Mouse (Mus musculus) forebrain, embryonic 11.5 days (tissue): ENCODE measurements around the gene Zfp512. TPM values are rescaled to one million over a fixed set of nuclear protein-coding genes. Genes with fewer than 3 reads are reported as not detected.

Experiments used
- ATAC-seq: fragments of 200-750 bp; cut with Nextera tagmentation; replicated peaks from 2 replicates; pipeline ENCODE4 v1.8.0; 2017; ENCODE audit warnings: moderate TSS enrichment; ENCODE audit not compliant: low FRiP score
- DNase-seq: peaks from one replicate; pipeline ENCODE4 v3.0.0-alpha.2; 2017; ENCODE audit warnings: low spot score
- H3K27ac ChIP-seq: fragments of 300-500 bp; sonication (generic); 2 replicates; pipeline ENCODE4 v1.5.1; 2014; ENCODE audit warnings: low read depth, low read length
- H3K27me3 ChIP-seq: fragments of 300-500 bp; sonication (generic); 2 replicates; pipeline ENCODE4 v1.6.1; 2014; ENCODE audit warnings: mild to moderate bottlenecking, low read length, mixed read lengths; ENCODE audit not compliant: control insufficient read depth, insufficient read depth
- H3K36me3 ChIP-seq: fragments of 300-500 bp; sonication (generic); 2 replicates; pipeline ENCODE4 v1.6.1; 2014; ENCODE audit warnings: mild to moderate bottlenecking, low read length, moderate library complexity, mixed read lengths; ENCODE audit not compliant: control insufficient read depth, insufficient read depth
- H3K4me1 ChIP-seq: fragments of 300-500 bp; sonication (generic); replicated peaks from 2 replicates; pipeline ENCODE4 v1.6.1; 2014; ENCODE audit warnings: low read length, mixed read lengths; ENCODE audit not compliant: control insufficient read depth, insufficient read depth
- H3K4me2 ChIP-seq: fragments of 300-500 bp; sonication (generic); 2 replicates; pipeline ENCODE4 v1.6.1; 2014; ENCODE audit warnings: low read depth, mild to moderate bottlenecking, low read length, moderate library complexity, mixed read lengths; ENCODE audit not compliant: severe bottlenecking
- H3K4me3 ChIP-seq: fragments of 300-500 bp; sonication (generic); 2 replicates; pipeline ENCODE4 v1.5.1; 2014; ENCODE audit warnings: low read depth, low read length
- H3K9ac ChIP-seq: fragments of 300-500 bp; sonication (generic); 2 replicates; pipeline ENCODE4 v1.6.1; 2014; ENCODE audit warnings: low read length
- H3K9me3 ChIP-seq: fragments of 300-500 bp; sonication (generic); 2 replicates; pipeline ENCODE4 v1.6.1; 2016; ENCODE audit warnings: low read length, mixed read lengths; ENCODE audit not compliant: control insufficient read depth
- WGBS: fragments of 180-500 bp; shearing (Covaris S2); extraction: QIAGEN DNeasy Blood & Tissue Kit; methylation state at CpG from one replicate; pipeline ENCODE4 v1.1.7; 2014; 5-methylcytosine and 5-hydroxymethylcytosine counted together
- polyA plus RNA-seq: library from polyadenylated mRNA; unstranded; fragments of >200 nt; fragmentation: Nextera tagmentation; extraction: Ambion mirVana; gene quantifications from 2 replicates; pipeline ENCODE4 v1.2.1, GENCODE M21; 2014

The Zfp512 gene
- polyA plus RNA-seq, 1 experiment from 2014 or later: 87.5 TPM

DNA sequence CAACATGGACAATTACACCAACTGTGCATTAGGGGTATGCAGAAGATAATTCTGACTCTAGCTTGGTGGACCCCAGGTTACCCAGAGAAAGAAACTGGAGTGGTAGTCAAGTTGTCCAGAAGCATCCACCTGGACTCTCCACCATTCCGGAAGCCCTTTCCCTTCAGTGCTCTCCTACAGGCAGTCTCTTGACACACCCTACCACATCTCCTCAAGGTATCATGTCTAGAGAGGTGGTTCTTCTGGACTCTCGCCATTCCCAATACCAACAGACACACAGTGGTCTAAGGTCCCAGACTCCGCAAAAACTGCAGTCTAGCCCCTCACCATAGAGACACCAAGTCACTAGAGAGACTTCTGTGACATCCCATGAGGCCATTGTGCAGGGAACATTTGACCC lies 33.2 kb downstream of the Zfp512 start, which contains the start of gene 4930548H24Rik:
Gene 4930548H24Rik, plus strand, starts transcription at position 301 of the 400 bp plus-strand sequence.
- Histone ChIP-seq H3K27ac (no peak within 1 kb of the TSS), H3K4me2 (no peak within 1 kb of the TSS), H3K27me3 (no peaks in the 10 kb centered on the region), H3K4me1 (no peaks in the 10 kb centered on the region), H3K9ac (no peak within 1 kb of the TSS), H3K4me3 (no peak within 1 kb of the TSS), H3K9me3 (no peaks in the 10 kb centered on the region), H3K36me3 (no peaks in the 10 kb centered on the region; the same call in 1 of the 2 replicates)
- DNase-seq (no peak), ATAC-seq (no peak)
- 94% methylated on average over 3 of the region's 3 CpGs for WGBS

DNA sequence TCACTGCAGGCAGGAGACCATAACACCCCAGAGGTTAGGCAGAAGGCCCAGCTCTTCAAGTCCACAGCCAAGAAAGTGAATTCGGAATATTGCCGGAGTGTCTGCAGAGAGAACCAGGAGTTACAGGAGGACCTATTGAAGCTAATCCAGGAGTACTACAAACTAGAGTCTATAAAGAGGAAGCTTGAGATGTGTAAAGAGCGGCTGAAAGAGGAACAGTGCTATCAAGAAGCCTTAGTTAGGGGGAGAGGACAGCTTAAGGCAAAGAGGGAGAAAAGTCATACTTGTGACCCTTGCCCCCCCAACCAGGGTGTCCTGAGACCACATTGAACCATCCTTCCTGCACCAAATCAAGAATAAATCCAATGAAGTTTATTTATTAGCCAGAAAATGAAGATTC lies 35.7 kb downstream of the Zfp512 start:
- ATAC-seq: no peak

GRCm38 (mm10) chr5:31489116-31489769 lies 37.0 kb downstream of the Zfp512 start:
- no peaks in the 10 kb centered on the region for H3K27me3 ChIP-seq
- no peak for DNase-seq
- H3K4me3 ChIP-seq: no peak overlapping the region
- H3K9ac ChIP-seq: no peak overlapping the region
- no peak overlapping the region for H3K27ac ChIP-seq
- no peaks in the 10 kb centered on the region for H3K36me3 ChIP-seq
- 71% methylated on average over 7 of the region's 7 CpGs for WGBS
- no peaks in the 10 kb centered on the region for H3K9me3 ChIP-seq
- no peak overlapping the region for H3K4me2 ChIP-seq
- ATAC-seq: no peak
- no peaks in the 10 kb centered on the region for H3K4me1 ChIP-seq

More for the DNA sequence above, 35.7 kb downstream of the Zfp512 start:
- no peaks in the 10 kb centered on the region for H3K4me1 ChIP-seq
- H3K9me3 ChIP-seq: no peaks in the 10 kb centered on the region
- WGBS: 91% methylated on average over 3 of the region's 3 CpGs
- no peaks in the 10 kb centered on the region for H3K36me3 ChIP-seq
- no peak overlapping the region for H3K4me3 ChIP-seq
- H3K4me2 ChIP-seq: no peak overlapping the region
- H3K9ac ChIP-seq: no peak overlapping the region
- H3K27ac ChIP-seq: no peak overlapping the region
- no peak for DNase-seq
- no peaks in the 10 kb centered on the region for H3K27me3 ChIP-seq

DNA sequence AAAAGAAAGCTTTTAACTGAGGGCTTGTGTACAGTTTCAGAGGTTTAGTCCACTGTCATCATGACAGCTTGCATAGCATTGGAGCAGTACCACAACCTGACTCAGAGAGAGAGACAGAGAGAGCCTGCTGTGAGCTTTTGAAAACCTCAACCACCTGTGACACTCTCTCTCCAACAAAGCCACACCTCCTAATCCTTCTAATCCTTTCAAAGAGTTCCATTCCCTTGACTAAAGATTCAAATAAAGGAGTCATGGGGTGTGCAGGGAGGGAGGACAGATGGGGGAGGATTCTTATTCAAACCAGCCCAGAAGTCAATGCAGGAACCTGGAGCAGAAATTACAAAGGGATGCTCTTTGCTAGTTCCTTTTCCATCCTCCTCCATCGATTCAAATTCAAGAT lies 39.8 kb downstream of the Zfp512 start:
- ATAC-seq (no peak), DNase-seq (no peak)
- Histone ChIP-seq H3K27me3 (no peaks in the 10 kb centered on the region), H3K4me1 (peaks cover 4% of the 10 kb centered on the region; the same call in 1 of the 2 replicates), H3K9ac (no peak overlapping the region), H3K36me3 (no peaks in the 10 kb centered on the region), H3K4me2 (no peak overlapping the region), H3K4me3 (no peak overlapping the region), H3K9me3 (no peaks in the 10 kb centered on the region), H3K27ac (no peak overlapping the region)
- WGBS: 55% methylated on average over 1 of the region's 1 CpGs

- peak within 1 kb of the TSS; percentile 71 for H3K4me2 ChIP-seq
- H3K4me1 ChIP-seq: peaks cover 4% of the 10 kb centered on the region; the same call in 1 of the 2 replicates
- H3K27ac ChIP-seq: no peak within 1 kb of the TSS
- under 1% methylated on average over 49 of the region's 49 CpGs for WGBS
- H3K36me3 ChIP-seq: no peaks in the 10 kb centered on the region; the same call in 1 of the 2 replicates
- H3K9ac ChIP-seq: peak within 1 kb of the TSS; percentile 83
- ATAC-seq: peak; percentile 100
- H3K4me3 ChIP-seq: peak within 1 kb of the TSS; percentile 86
- no peaks in the 10 kb centered on the region for H3K27me3 ChIP-seq
- peak; percentile 92 for DNase-seq
- H3K9me3 ChIP-seq: no peaks in the 10 kb centered on the region
Measured at GRCm38 (mm10) chr5:31494513-31495297, 42.5 kb downstream of the Zfp512 start, which contains the start of gene Gpn1. Gene Gpn1, plus strand, starts transcription at chr5:31494741.

DNA sequence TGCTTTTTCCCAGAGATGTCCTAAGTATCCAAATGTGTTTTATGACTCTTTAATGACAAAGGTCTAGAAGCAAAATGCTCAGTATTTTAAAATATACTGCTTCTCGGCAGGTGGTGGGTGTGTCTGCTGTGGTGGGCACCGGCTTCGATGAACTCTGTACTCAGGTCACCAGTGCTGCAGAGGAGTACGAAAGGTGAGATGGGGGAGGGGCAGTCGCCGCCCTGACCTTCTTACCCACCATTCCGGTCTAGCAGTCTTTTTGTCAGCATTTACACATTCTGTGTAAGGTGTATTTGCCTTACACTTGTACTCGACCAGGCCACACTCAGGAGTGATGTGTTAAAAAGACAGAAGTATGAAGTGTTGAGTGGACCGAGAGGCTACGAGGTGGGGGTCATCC lies 52.6 kb downstream of the Zfp512 start:
- ATAC-seq: no peak
- no peak for DNase-seq

DNA sequence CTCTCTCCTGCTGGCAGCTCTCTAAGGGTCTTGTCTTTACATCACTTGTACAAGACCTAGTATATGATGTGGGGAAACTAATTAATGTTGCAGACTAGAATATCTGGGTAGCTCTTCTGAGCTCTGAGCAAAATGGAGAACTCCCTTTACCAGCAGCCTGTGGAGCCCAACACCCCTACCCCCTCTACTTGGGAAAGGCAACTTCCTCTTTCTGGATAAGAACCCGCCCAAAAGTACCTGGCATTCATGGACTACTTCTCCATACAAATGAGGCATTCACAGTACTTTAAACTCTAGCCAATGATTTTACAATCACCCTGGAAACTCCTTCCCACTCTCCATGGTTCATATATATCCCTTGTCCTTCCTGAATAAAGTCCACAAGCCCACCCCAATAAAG lies 60.2 kb downstream of the Zfp512 start:
- WGBS: 82% methylated on average over 1 of the region's 1 CpGs
- Histone ChIP-seq H3K4me3 (no peak overlapping the region), H3K36me3 (peaks cover 5% of the 10 kb centered on the region)

More for the DNA sequence above, 52.6 kb downstream of the Zfp512 start:
- Histone ChIP-seq H3K4me1 (no peaks in the 10 kb centered on the region), H3K27me3 (no peaks in the 10 kb centered on the region), H3K9ac (no peak overlapping the region), H3K4me2 (no peak overlapping the region), H3K36me3 (peaks cover 12% of the 10 kb centered on the region), H3K27ac (no peak overlapping the region), H3K4me3 (no peak overlapping the region), H3K9me3 (no peaks in the 10 kb centered on the region)
- WGBS: 95% methylated on average over 10 of the region's 10 CpGs

GRCm38 (mm10) chr5:31520556-31520955 lies 68.3 kb downstream of the Zfp512 start:
- 95% methylated on average over 6 of the region's 6 CpGs for WGBS
- ATAC-seq (no peak), DNase-seq (no peak)
- no peak overlapping the region for H3K4me2 ChIP-seq
- no peak overlapping the region for H3K9ac ChIP-seq
- H3K4me1 ChIP-seq: no peaks in the 10 kb centered on the region
- H3K27me3 ChIP-seq: no peaks in the 10 kb centered on the region
- H3K9me3 ChIP-seq: no peaks in the 10 kb centered on the region
- no peak overlapping the region for H3K4me3 ChIP-seq
- peaks cover 2% of the 10 kb centered on the region for H3K36me3 ChIP-seq
- no peak overlapping the region for H3K27ac ChIP-seq

More for the DNA sequence above, 60.2 kb downstream of the Zfp512 start:
- no peaks in the 10 kb centered on the region for H3K27me3 ChIP-seq
- no peak overlapping the region for H3K9ac ChIP-seq
- DNase-seq: no peak
- H3K4me2 ChIP-seq: no peak overlapping the region
- no peaks in the 10 kb centered on the region for H3K9me3 ChIP-seq
- no peak for ATAC-seq
- no peaks in the 10 kb centered on the region for H3K4me1 ChIP-seq
- no peak overlapping the region for H3K27ac ChIP-seq
